Mouse (Mus musculus) brown adipose tissue, adult 24 weeks (tissue): ENCODE data around the gene Mcrip2. TPM values are rescaled to one million over a fixed set of nuclear protein-coding genes. Genes with fewer than 3 reads are reported as not detected.

Experiments used
- H3K27ac ChIP-seq: fragments of 200-500 bp; replicated peaks from 2 replicates; pipeline ENCODE4 v1.5.1; 2012; ENCODE audit warnings: low read depth, mild to moderate bottlenecking, low read length
- H3K4me1 ChIP-seq: fragments of 200-500 bp; 2 replicates; pipeline ENCODE4 v1.6.1; 2012; ENCODE audit warnings: low read length, mixed read lengths; ENCODE audit not compliant: control insufficient read depth, insufficient read depth, insufficient read length
- H3K4me3 ChIP-seq: fragments of 200-500 bp; 2 replicates; pipeline ENCODE4 v1.5.1; 2012; ENCODE audit warnings: low read depth, mild to moderate bottlenecking, low read length, moderate library complexity; ENCODE audit not compliant: insufficient read depth
- polyA plus RNA-seq: library from polyadenylated mRNA; stranded (reverse); fragments of >200 nt; gene quantifications from 2 replicates; pipeline ENCODE4 v1.2.4, GENCODE M21; 2012; ENCODE audit not compliant: missing spikeins, insufficient read depth, insufficient read length

The Mcrip2 gene
- polyA plus RNA-seq, 1 experiment, result 432 TPM

DNA sequence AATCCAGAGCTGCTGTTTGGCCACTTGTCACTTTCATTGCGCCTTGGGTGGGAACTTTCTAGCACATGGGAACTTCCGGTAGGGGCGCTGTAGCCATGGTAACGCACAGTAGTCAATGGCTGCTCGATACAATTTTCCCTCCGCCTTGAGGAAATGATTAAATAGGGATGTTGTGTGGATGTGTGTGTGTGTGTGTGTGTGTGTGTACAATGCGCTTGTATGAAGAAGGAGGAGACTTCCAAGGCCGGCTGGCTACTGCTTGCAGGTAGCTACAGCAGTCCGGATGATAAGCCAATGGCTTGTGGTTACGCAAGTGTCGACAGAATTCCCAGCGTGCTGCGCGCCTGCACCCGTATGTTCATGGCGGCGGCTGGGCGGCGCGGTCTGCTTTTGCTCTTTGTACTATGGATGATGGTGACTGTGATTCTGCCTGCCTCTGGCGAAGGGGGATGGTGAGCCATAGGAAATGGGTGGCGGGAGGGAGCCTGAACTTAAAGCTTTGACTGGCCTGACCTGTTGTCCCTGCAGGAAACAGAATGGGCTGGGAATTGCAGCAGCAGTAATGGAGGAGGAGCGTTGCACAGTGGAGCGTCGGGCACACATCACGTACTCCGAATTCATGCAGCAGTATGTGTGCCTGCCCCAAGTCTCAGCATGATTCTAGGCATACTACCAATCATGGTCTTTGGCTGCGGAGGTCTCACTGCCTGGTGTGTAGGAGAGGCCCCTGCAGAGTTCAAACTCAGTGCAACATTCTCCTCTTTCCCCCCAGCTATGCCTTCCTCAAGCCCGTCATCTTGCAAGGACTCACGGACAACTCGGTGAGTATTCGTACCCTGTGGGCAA lies 39.6 kb downstream of the Mcrip2 start, which contains the start of gene Jmjd8:
Jmjd8 (plus strand) TSS at position 156 of the 846 bp plus-strand sequence.
- peak within 1 kb of the TSS; percentile 47 for H3K27ac ChIP-seq
- peak within 1 kb of the TSS; percentile 78 for H3K4me3 ChIP-seq
- peaks cover 24% of the 10 kb centered on the region for H3K4me1 ChIP-seq

DNA sequence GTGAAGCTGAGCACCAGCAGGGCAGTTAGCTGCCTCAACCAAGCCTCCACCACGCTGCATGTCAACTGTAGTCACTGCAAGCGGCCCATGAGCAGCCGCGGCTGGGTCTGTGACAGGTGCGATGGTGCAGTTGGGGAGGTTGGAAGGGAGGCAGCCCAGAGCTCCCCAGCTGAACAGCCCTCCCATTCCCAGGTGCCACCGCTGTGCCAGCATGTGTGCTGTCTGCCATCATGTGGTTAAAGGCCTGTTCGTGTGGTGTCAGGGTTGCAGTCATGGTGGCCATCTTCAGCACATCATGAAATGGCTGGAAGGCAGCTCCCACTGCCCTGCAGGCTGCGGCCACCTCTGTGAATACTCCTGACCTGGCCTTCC lies 40.4 kb downstream of the Mcrip2 start:
- H3K27ac ChIP-seq, result no peak overlapping the region
- peaks cover 25% of the 10 kb centered on the region for H3K4me1 ChIP-seq
- H3K4me3 ChIP-seq, result peak overlapping the region; percentile 78

DNA sequence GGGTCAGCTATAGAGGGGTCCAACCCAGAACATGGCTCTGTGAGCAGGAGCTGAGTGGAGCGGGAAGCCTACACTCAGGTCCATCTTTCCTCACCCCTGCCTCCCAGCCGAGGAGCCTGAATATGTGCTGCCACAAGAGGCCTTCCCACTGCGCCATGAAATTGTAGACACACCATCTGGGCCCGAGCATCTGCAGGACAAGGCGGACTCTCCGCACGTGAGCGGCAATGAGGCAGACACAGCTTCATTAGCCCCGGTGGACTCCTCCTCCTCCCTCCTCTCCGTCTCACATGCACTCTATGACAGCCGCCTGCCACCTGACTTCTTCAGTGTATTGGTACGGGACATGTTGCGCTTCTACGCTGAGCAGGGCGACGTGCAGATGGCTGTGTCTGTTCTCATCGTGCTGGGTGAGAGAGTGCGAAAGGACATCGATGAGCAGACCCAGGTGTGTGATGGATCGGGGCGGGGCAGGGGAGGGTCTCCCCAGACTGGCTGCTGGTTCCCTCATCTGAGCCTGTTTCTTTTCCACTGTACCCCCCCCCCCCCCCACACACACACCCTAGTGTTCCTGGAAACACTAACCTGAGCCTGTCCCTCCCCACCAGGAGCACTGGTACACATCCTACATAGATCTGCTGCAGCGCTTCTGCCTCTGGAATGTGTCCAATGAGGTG lies 40.9 kb downstream of the Mcrip2 start:
- Histone ChIP-seq H3K4me3 (no peak overlapping the region), H3K27ac (no peak overlapping the region), H3K4me1 (peaks cover 25% of the 10 kb centered on the region)

DNA sequence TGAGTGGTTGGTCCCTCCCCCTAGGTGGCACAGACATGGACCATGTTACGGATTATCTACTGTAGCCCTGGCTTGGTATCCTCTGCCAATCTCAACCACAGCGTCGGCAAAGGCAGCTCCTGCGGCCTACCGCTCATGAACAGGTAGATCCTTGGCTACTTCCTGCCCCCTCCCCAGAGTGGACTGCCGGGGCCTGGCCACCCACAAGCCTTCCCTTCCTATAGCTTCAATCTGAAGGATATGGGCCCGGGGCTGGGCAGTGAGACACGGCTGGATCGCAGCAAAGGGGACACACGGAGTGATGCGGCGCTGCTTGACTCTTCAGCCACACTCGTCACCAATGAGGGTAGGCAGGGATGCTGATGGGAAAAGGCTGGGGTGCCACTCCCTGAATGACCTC lies 41.6 kb downstream of the Mcrip2 start:
- Histone ChIP-seq H3K27ac (no peak overlapping the region), H3K4me3 (no peak overlapping the region), H3K4me1 (peaks cover 24% of the 10 kb centered on the region)

DNA sequence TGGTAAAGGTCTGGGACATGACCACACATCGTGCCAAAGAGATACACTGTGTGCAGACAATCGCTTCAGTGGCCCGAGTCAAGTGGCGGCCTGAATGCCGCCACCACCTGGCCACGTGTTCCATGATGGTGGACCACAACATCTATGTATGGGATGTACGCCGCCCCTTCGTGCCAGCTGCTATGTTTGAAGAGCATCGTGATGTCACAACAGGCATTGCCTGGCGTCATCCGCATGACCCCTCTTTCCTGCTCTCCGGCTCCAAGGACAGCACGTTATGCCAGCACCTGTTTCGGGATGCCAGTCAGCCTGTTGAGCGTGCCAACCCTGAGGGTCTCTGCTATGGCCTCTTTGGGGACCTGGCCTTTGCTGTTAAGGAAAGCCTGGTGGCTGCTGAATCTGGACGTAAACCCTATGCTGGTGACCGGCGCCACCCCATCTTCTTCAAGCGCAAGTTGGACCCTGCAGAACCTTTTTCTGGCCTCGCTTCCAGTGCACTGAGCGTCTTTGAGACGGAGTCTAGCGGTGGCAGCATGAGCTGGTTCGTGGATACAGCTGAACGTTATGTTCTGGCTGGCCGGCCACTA lies 42.5 kb downstream of the Mcrip2 start:
- Histone ChIP-seq H3K27ac (no peak overlapping the region), H3K4me3 (no peak overlapping the region), H3K4me1 (peaks cover 17% of the 10 kb centered on the region)

DNA sequence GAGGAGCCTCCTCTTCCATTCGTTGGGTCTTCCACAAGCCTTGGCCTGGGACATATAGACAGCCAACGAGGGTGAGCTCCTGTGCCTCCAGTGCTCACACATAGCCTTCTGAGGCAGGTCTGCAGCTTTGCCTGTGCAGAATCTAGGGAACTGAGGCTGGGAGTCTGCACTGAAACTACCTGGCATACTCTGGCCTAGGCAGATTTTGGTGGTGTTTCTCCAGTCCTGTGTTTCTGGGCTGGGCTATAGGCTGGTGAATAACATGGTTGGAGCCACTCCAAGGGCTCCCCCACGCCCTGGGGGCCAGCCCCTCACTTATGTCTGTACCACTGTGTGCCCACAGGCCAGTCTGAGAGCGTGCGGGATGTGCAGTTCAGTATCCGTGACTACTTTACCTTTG lies 43.3 kb downstream of the Mcrip2 start:
- peaks cover 17% of the 10 kb centered on the region for H3K4me1 ChIP-seq
- no peak overlapping the region for H3K27ac ChIP-seq
- H3K4me3 ChIP-seq, result no peak overlapping the region

DNA sequence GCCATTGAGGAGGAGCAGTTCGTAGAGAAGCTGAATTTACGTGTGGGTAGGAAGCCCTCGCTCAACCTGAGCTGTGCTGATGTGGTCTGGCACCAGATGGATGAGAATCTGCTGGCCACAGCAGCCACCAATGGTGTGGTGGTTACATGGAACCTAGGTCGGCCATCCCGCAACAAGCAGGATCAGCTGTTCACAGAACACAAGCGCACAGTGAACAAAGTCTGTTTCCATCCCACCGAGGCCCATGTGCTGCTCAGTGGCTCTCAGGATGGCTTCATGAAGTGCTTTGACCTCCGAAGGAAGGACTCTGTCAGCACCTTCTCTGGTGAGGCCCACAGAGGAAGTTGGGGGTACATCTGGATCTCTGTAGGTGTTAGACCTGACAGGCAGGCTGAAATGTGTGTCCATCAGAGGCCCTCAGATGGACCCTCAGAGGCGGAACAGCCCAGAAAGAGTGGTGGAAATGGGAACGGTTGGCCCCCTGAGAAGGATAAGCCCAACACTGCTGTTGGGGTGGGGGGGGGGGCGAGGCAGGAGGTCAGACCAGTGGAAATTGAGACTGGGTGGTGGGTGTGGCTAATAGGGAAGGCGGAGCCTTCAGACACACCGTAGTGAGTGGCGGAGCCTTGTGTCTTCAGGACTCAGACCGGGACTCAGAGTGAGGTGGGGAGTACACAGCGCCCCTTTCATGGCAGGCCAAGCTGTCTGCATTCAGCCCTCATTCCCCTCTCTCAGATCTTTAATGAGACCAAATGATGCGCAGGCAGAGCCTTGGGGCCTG lies 44.0 kb downstream of the Mcrip2 start:
- peaks cover 15% of the 10 kb centered on the region for H3K4me1 ChIP-seq
- H3K4me3 ChIP-seq, result peak overlapping the region; percentile 81
- H3K27ac ChIP-seq, result no peak overlapping the region

DNA sequence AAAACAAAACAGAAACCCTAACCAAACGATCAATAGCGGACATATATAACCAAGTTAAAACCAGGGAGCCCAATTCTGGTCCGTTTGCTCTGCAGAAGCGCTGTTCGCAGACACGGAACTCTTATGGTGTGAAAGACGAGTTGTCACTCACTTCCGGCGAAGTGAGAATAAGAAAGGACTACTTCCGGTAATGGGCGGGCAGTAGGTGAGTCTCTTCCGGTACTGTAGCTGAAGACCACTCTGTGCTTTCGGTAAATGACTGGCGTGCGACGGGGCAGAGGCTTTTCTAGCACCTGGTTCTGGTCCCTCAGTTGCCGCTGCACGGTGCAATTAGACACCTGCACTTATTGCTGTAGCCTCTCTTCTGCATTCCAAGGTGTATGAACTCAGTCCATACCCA lies 45.1 kb downstream of the Mcrip2 start, which contains the start of gene Wdr24:
Wdr24 (plus strand) TSS at position 176 of the 400 bp plus-strand sequence.
- H3K4me1 ChIP-seq, result peaks cover 12% of the 10 kb centered on the region
- H3K4me3 ChIP-seq, result peak within 1 kb of the TSS; percentile 81
- peak within 1 kb of the TSS; percentile 48; the same call in 1 of the 2 replicates for H3K27ac ChIP-seq

DNA sequence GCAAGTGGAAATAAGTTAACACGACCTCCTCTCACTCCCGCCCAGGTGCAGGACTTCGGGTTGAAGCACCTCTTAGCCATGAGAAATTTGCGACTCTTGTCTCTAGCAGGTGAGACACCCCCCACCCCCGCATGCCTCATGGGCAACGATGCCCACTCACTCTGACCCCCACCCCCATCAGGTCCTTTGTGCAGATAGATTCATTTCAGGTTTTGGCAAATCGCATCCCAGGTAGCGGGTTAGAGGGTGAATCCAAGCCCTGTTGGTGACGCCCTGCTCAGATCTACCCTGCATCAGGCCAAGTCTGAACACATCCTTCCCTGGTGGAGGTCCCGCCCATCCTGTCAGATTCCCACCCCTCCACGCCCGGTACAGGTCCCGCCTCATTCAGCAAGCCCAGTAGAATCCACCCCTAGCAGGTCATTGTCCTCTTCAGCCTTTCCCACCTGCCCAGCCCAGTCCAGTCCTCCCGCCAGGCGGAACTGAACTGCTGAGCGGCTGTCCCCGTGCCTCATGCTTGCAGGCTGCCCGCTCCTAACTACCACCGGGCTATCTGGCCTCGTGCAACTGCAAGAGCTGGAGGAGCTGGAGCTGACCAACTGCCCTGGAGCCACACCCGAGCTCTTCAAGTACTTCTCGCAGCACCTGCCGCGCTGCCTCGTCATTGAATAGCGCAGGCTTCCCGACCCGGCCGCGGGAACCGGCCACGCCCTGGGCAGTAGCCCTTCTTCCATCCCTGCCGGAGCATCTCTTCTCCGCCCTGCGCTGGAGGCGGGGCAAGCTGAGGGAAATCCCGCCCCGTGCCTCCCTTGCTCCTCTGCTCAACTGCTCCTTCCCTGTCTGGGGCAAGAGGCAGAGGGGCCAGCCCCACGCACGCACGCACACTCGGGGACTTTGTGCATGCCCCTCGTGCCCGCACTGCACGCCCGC lies 49.4 kb downstream of the Mcrip2 start:
- H3K4me3 ChIP-seq, result no peak overlapping the region
- peaks cover 4% of the 10 kb centered on the region for H3K4me1 ChIP-seq
- H3K27ac ChIP-seq, result no peak overlapping the region

DNA sequence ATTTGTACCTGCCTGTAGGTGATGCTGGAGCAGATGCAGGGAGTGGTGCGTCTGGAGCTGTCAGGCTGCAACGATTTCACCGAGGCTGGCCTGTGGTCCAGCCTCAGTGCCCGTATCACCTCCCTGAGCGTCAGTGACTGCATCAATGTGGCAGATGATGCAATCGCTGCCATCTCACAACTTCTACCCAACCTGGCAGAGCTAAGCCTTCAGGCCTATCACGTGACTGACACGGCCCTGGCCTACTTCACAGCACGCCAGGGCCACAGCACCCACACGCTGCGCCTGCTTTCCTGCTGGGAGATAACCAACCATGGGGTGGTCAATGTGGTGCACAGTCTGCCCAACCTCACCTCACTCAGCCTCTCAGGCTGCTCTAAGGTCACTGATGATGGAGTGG lies 50.9 kb downstream of the Mcrip2 start:
- Histone ChIP-seq H3K4me3 (no peak overlapping the region), H3K4me1 (no peaks in the 10 kb centered on the region), H3K27ac (no peak overlapping the region)

Other genes starting within 250 kb of the Mcrip2 start
- gene Gng13, start 151.6 kb downstream of the Mcrip2 start, polyA plus RNA-seq, result not detected in 2 replicates
- gene Chtf18, start 141.3 kb downstream of the Mcrip2 start, polyA plus RNA-seq, result 0.87 and 3.0 TPM in 2 replicates
- 3.0 and 3.9 TPM in 2 replicates for gene Rpusd1, start 141.1 kb downstream of the Mcrip2 start, polyA plus RNA-seq
- not detected in 2 replicates for gene Mslnl, start 132.7 kb downstream of the Mcrip2 start, polyA plus RNA-seq
- gene Msln, start 114.4 kb downstream of the Mcrip2 start, polyA plus RNA-seq, result not detected in 2 replicates
- gene Narfl, start 95.0 kb downstream of the Mcrip2 start, polyA plus RNA-seq, result 40.5 and 42.4 TPM in 2 replicates
- gene Haghl, start 83.1 kb downstream of the Mcrip2 start, polyA plus RNA-seq, result 5.0 and 5.9 TPM in 2 replicates
- gene Ccdc78, start 82.2 kb downstream of the Mcrip2 start, polyA plus RNA-seq, result not detected in 2 replicates
- 41.4 and 42.8 TPM in 2 replicates for gene Fam173a, start 75.9 kb downstream of the Mcrip2 start, polyA plus RNA-seq
- 4.6 TPM in 1 of 2 replicates, not detected in the other for gene AC134908.4, start 73.1 kb downstream of the Mcrip2 start, polyA plus RNA-seq
- gene Metrn, start 71.6 kb downstream of the Mcrip2 start, polyA plus RNA-seq, result 1.8 and 3.2 TPM in 2 replicates
- 0.42 and 0.79 TPM in 2 replicates for gene Fbxl16, start 59.7 kb downstream of the Mcrip2 start, polyA plus RNA-seq
- 6.3 and 7.1 TPM in 2 replicates for gene Wdr24, start 45.1 kb downstream of the Mcrip2 start, polyA plus RNA-seq
- 29.2 and 37.3 TPM in 2 replicates for gene Jmjd8, start 39.9 kb downstream of the Mcrip2 start, polyA plus RNA-seq
- gene Stub1, start 35.4 kb downstream of the Mcrip2 start, polyA plus RNA-seq, result 65.3 and 69.4 TPM in 2 replicates
- 3.4 and 5.0 TPM in 2 replicates for gene Rhbdl1, start 31.5 kb downstream of the Mcrip2 start, polyA plus RNA-seq
- 0.95 and 1.6 TPM in 2 replicates for gene Gm20683, start 27.0 kb downstream of the Mcrip2 start, polyA plus RNA-seq
- 69.0 and 72.5 TPM in 2 replicates for gene Rhot2, start 23.9 kb downstream of the Mcrip2 start, polyA plus RNA-seq
- gene Wdr90, start 7.3 kb downstream of the Mcrip2 start, polyA plus RNA-seq, result 1.6 and 2.4 TPM in 2 replicates
- 47.5 and 52.1 TPM in 2 replicates for gene Mettl26, start 6.3 kb upstream of the Mcrip2 start, polyA plus RNA-seq
- not detected in 2 replicates for gene Wfikkn1, start 12.1 kb upstream of the Mcrip2 start, polyA plus RNA-seq
- gene Rab40c, start 51.0 kb upstream of the Mcrip2 start, polyA plus RNA-seq, result 6.3 and 7.0 TPM in 2 replicates
- gene Pigq, start 76.2 kb upstream of the Mcrip2 start, polyA plus RNA-seq, result 65.6 and 109 TPM in 2 replicates
- gene Nhlrc4, start 76.2 kb upstream of the Mcrip2 start, polyA plus RNA-seq, result not detected in 2 replicates
- gene A930017K11Rik, start 83.8 kb upstream of the Mcrip2 start, polyA plus RNA-seq, result not detected in 2 replicates
- 4.7 and 5.6 TPM in 2 replicates for gene Capn15, start 117.0 kb upstream of the Mcrip2 start, polyA plus RNA-seq
- 5.3 and 5.7 TPM in 2 replicates for gene Rab11fip3, start 200.8 kb upstream of the Mcrip2 start, polyA plus RNA-seq
- gene Decr2, start 221.6 kb upstream of the Mcrip2 start, polyA plus RNA-seq, result 48.4 and 53.1 TPM in 2 replicates
- 1.9 and 5.5 TPM in 2 replicates for gene Nme4, start 226.8 kb upstream of the Mcrip2 start, polyA plus RNA-seq
- gene Tmem8, start 244.5 kb upstream of the Mcrip2 start, polyA plus RNA-seq, result 3.0 and 5.1 TPM in 2 replicates